ENCODE assay signal across 8 mouse cellular contexts in the genomic region with DNA sequence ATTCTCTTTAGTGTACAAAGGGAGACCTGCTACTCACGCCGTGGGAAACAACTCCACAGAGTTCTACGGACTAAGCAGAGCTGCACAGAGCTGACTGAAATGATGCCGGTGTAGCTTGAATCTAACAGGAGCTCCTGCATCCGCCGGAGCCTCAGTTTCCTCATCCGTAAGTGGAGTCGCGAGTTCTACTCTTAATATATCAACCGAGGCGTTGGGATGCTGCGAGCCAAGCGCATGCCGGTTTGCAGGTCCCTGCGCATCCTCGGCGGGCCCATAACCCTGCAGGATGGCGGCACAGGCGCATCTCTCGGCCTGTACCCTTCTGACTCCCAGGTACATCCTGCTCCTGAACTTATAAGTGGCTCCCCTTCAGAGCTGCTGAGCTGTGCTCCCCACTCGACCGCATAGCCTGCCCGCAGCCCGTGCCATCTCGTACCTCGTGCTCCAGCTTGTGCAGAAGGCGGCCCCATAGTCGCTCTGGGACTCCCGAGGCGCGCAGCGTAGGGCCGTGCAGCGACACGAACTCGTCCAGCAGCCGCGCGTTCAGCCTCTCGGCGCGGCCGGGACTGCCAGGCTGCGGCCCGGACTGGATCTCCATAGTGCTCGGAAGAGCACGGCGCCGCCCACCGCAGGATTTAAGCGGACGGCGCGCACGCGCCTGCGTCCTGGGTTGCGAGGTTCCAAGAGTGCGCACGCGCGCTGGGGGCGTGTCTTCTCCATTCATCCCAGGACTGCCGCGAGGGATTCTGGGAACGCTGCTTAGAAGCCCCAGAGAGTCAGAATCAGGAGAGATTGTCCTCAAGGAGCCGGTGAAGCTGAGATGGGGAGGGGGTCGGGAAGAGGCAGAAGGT. TPM values are rescaled to one million over a fixed set of nuclear protein-coding genes. Genes with fewer than 3 reads are reported as not detected.
DNase-seq lines count a peak whose midpoint lies in the region; ATAC-seq and TF ChIP-seq lines count a peak whose summit lies in the region.

A gene (minus strand): TSS at position 645 of the 851 bp plus-strand sequence.

- peak; percentile 90 to 93 for DNase-seq in gastrocnemius, adult 8-10 months (ENCODE audit: low spot score in 2 of 2)
- peak; percentile 96 for DNase-seq in hindlimb bud, embryonic 11.5 days (ENCODE audit: extremely low spot score, low read depth, low spot score)
- peak; percentile 86 to 92 for DNase-seq in left cerebral cortex, adult 8-10 months (ENCODE audit: low spot score in 2 of 2)
- peak; percentile 96 for DNase-seq in right cerebral cortex, postnatal 14 days
- peak; percentile 88 to 94 for DNase-seq in urinary bladder, postnatal 36 days (ENCODE audit: low spot score in 2 of 2)

- H3K27ac ChIP-seq in cortical plate, adult 2 months (ENCODE audit: insufficient read depth, low read length), result no peak within 1 kb of the TSS

- peak; percentile 87 for ATAC-seq in activated CD4-positive, CD25-positive, alpha-beta regulatory T cell, adult 4 months

- H3K4me3 ChIP-seq in cortical plate, adult 2 months (ENCODE audit: insufficient read depth, low read length), result peak within 1 kb of the TSS; percentile 72
- peak within 1 kb of the TSS; percentile 99 for H3K4me3 ChIP-seq in megakaryocyte, embryonic 14.5 days (replicated peaks)

- no peaks in the 10 kb centered on the region for H3K27me3 ChIP-seq in megakaryocyte, embryonic 14.5 days (replicated peaks)

- TF ChIP-seq CTCF in cortical plate, adult 2 months (IDR thresholded peaks at IDR 0.05; ENCODE audit: extremely low read depth, insufficient read depth, low read length), result no peak

- H3K4me1 ChIP-seq in cortical plate, adult 2 months (ENCODE audit: control insufficient read depth, insufficient read depth, low read length), result 0 out of 2 replicates have a peak, but pooled peaks cover 2% of the 10 kb centered on the region
- peaks cover 83% of the 10 kb centered on the region for H3K4me1 ChIP-seq in megakaryocyte, embryonic 14.5 days

- H3K9me3 ChIP-seq in megakaryocyte, embryonic 14.5 days, result no peaks in the 10 kb centered on the region

- peak; percentile 71 for TF ChIP-seq POLR2A in cortical plate, adult 2 months (IDR thresholded peaks at IDR 0.05; ENCODE audit: extremely low read depth, insufficient read depth, low read length)

- H3K36me3 ChIP-seq in megakaryocyte, embryonic 14.5 days (replicated peaks; ENCODE audit: low read length), result peaks cover 29% of the 10 kb centered on the region

RNA-seq across cellular contexts. Expression of the gene that starts here (rescaled TPM):
- 10 to 100 TPM; 12.2 to 14.2 TPM for polyA plus RNA-seq in activated CD4-positive, CD25-positive, alpha-beta regulatory T cell, adult 4 months (2017; shearing (Covaris generic))
- polyA plus RNA-seq in cortical plate, adult 2 months (2012; rRNA removed), result 12.7 and 13.5 TPM in 2 replicates
- total RNA-seq in gastrocnemius, adult 8-10 months (2022), result 1 to 10 TPM; 3.4 to 5.0 (median 4.2) TPM
- 10 to 100 TPM in 1 of 4 experiments, 1 to 10 TPM in 3; 9.3 to 10.6 (median 10.0) TPM for total RNA-seq in left cerebral cortex, adult 8-10 months (2022)
- polyA plus RNA-seq in megakaryocyte, embryonic 14.5 days (2012; ENCODE audit: insufficient read depth, low replicate concordance), result 36.8 and 55.0 TPM in 2 replicates
